Mouse (Mus musculus): ENCODE data around the gene Npas2.

- TF ChIP-seq RCOR1 (IDR thresholded peaks at IDR 0.05; ENCODE audit: low read depth, low read length) (no peak), NELFE (IDR thresholded peaks at IDR 0.05; ENCODE audit: low read depth, low read length) (no peak), E2F4 (IDR thresholded peaks at IDR 0.05; ENCODE audit: borderline replicate concordance, low read depth, low read length) (no peak), CTCF (IDR thresholded peaks at IDR 0.05 in 2 of 3, conservative IDR thresholded peaks at IDR 0.05 in 1 of 3; ENCODE audit: control insufficient read depth in 1 of 3, insufficient read depth in 1 of 3, low read depth in 2 of 3, low read length in 3 of 3, poor library complexity in 1 of 3, severe bottlenecking in 1 of 3) (no peak), POLR2A (IDR thresholded peaks at IDR 0.05; ENCODE audit: control insufficient read depth in 1 of 2, insufficient read depth in 1 of 2, low read depth in 1 of 2, low read length in 2 of 2, poor library complexity in 1 of 2) (no peak), GABPA (IDR thresholded peaks at IDR 0.05; ENCODE audit: low read depth, low read length) (no peak), ZC3H11A (IDR thresholded peaks at IDR 0.05; ENCODE audit: low read depth, low read length) (no peak), CHD2 (IDR thresholded peaks at IDR 0.05; ENCODE audit: low read length) (no peak), ZMIZ1 (IDR thresholded peaks at IDR 0.05; ENCODE audit: low read depth, low read length) (no peak)
Measured at GRCm38 (mm10) chr1:39196676-39197375, 3.3 kb downstream of the Npas2 start.

All from MEL (cell line).